Mouse (Mus musculus) forebrain, embryonic 13.5 days (tissue): ENCODE data around the gene Fam49a. TPM values are rescaled to one million over a fixed set of nuclear protein-coding genes. Genes with fewer than 3 reads are reported as not detected.

Experiments
- ATAC-seq: fragments of 200-750 bp; cut with Nextera tagmentation; 2 replicates; pipeline ENCODE4 v1.8.0; 2017
- H3K27ac ChIP-seq: fragments of 300-500 bp; sonication (generic); 2 replicates; pipeline ENCODE4 v1.5.1; 2015; ENCODE audit warnings: inconsistent platforms, mild to moderate bottlenecking, moderate library complexity
- H3K27me3 ChIP-seq: fragments of 300-500 bp; sonication (generic); 2 replicates; pipeline ENCODE4 v1.6.1; 2015; ENCODE audit warnings: mild to moderate bottlenecking, inconsistent platforms
- H3K36me3 ChIP-seq: fragments of 300-500 bp; sonication (generic); 2 replicates; pipeline ENCODE4 v1.6.1; 2015; ENCODE audit warnings: mild to moderate bottlenecking, inconsistent platforms; ENCODE audit not compliant: poor library complexity, severe bottlenecking
- H3K4me1 ChIP-seq: fragments of 300-500 bp; sonication (generic); 2 replicates; pipeline ENCODE4 v1.6.1; 2015; ENCODE audit warnings: inconsistent platforms
- H3K4me2 ChIP-seq: fragments of 300-500 bp; sonication (generic); 2 replicates; pipeline ENCODE4 v1.6.1; 2015; ENCODE audit warnings: inconsistent platforms, mild to moderate bottlenecking, moderate library complexity
- H3K4me3 ChIP-seq: fragments of 300-500 bp; sonication (generic); 2 replicates; pipeline ENCODE4 v1.5.1; 2015; ENCODE audit warnings: mild to moderate bottlenecking, inconsistent platforms
- H3K9ac ChIP-seq: fragments of 300-500 bp; sonication (generic); 2 replicates; pipeline ENCODE4 v1.6.1; 2015; ENCODE audit warnings: mild to moderate bottlenecking, inconsistent platforms
- H3K9me3 ChIP-seq: fragments of 300-500 bp; sonication (generic); replicated peaks from 2 replicates; pipeline ENCODE4 v1.6.1; 2016; ENCODE audit warnings: inconsistent platforms
- WGBS: fragments of 180-500 bp; shearing (Covaris S2); methylation state at CpG from one replicate; pipeline ENCODE4 v1.1.7; 2015; 5-methylcytosine and 5-hydroxymethylcytosine counted together
- polyA plus RNA-seq: library from polyadenylated mRNA; unstranded; fragments of >200 nt; fragmentation: Nextera tagmentation; extraction: Ambion mirVana; gene quantifications from 2 replicates; pipeline ENCODE4 v1.2.1, GENCODE M21; 2015

Fam49a gene
- polyA plus RNA-seq, 1 experiment from 2014 or later: 55.0 TPM

DNA sequence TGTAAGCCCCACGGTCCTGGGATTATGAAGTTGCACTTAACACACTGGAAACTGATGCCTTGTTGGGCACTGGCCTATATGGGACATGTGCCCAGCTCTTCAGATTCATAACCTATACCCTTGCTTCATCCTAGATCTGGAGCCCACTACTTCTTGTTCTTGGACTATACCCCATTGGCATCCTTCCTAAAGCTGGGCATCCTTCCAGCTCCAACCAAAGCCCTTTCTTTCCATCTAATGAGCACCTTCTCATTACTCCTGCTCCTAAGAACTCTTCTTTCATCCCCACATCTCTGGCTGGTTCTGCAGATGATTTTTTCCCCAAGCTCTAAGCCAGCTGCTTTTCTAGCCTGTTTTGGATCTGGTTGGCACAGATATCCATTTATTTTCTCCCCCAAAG is 127.3 kb downstream of the Fam49a start:
- WGBS: 74% methylated on average over 1 of the region's 1 CpGs

DNA sequence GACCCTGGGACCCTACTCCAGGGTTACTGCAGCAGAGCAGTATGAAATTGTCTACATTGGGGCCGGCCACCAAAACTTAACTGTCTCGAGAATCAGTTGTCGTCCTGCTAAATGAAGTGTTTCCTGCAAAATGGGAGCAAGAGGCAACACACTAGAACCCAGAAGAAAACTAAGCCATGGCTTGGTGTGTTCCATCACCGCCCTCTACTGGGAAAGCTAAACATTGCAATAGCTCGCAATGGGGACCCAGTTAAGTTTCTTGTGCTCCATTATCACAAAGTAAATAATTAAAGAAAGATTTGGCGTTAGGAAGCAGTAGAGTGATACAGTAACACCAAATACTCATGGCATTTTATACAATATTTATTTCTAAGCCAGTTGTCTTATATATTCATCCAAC is 134.3 kb downstream of the Fam49a start:
- H3K36me3 ChIP-seq: no peaks in the 10 kb centered on the region
- no peaks in the 10 kb centered on the region for H3K27me3 ChIP-seq
- H3K4me1 ChIP-seq: peaks cover 4% of the 10 kb centered on the region
- WGBS: 38% methylated on average over 6 of the region's 6 CpGs
- no peak for ATAC-seq
- no peak overlapping the region for H3K9ac ChIP-seq
- no peak overlapping the region for H3K4me2 ChIP-seq
- no peak overlapping the region for H3K4me3 ChIP-seq
- H3K27ac ChIP-seq: no peak overlapping the region
- no peaks in the 10 kb centered on the region for H3K9me3 ChIP-seq

More for the DNA sequence above, 127.3 kb downstream of the Fam49a start:
- H3K4me1 ChIP-seq: peaks cover 4% of the 10 kb centered on the region
- H3K27ac ChIP-seq: no peak overlapping the region
- no peaks in the 10 kb centered on the region for H3K36me3 ChIP-seq
- no peak overlapping the region for H3K4me3 ChIP-seq
- no peak for ATAC-seq
- H3K9me3 ChIP-seq: no peaks in the 10 kb centered on the region
- H3K27me3 ChIP-seq: no peaks in the 10 kb centered on the region
- H3K9ac ChIP-seq: no peak overlapping the region
- H3K4me2 ChIP-seq: no peak overlapping the region

DNA sequence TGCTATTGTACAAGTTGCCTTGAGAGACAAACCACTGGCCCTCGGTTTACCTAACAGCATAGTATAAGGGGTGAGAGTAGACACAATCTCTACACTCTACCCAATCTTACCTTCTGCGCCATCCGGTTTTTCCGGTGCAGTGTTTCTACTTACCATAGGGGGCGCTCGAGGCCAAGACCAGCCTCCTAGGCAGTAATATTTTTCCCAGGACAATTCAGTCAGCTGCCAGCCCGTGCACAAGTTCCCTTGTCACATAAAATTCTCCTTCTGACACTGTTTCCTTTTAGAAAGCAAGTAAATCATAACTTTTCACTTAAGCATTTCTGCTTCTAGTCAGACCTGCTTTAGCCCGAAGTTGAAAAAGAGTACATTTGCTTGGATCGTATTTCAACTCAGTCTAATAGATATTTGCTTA is 139.1 kb downstream of the Fam49a start:
- Histone ChIP-seq H3K4me1 (no peaks in the 10 kb centered on the region), H3K27me3 (no peaks in the 10 kb centered on the region), H3K4me2 (peak overlapping the region; percentile 35), H3K4me3 (no peak overlapping the region), H3K27ac (no peak overlapping the region), H3K36me3 (no peaks in the 10 kb centered on the region), H3K9me3 (no peaks in the 10 kb centered on the region), H3K9ac (no peak overlapping the region)
- WGBS: 54% methylated on average over 9 of the region's 9 CpGs
- peak; percentile 63 for ATAC-seq

- no peak overlapping the region for H3K9ac ChIP-seq
- WGBS: 50% methylated on average over 15 of the region's 15 CpGs
- no peak overlapping the region for H3K4me3 ChIP-seq
- H3K9me3 ChIP-seq: no peaks in the 10 kb centered on the region
- ATAC-seq: peak; percentile 70
- no peaks in the 10 kb centered on the region for H3K4me1 ChIP-seq
- H3K27me3 ChIP-seq: no peaks in the 10 kb centered on the region
- H3K36me3 ChIP-seq: no peaks in the 10 kb centered on the region
- H3K27ac ChIP-seq: no peak overlapping the region
- peak overlapping the region; percentile 35 for H3K4me2 ChIP-seq
Measured at GRCm38 (mm10) chr12:12401504-12401903, 139.6 kb downstream of the Fam49a start.

DNA sequence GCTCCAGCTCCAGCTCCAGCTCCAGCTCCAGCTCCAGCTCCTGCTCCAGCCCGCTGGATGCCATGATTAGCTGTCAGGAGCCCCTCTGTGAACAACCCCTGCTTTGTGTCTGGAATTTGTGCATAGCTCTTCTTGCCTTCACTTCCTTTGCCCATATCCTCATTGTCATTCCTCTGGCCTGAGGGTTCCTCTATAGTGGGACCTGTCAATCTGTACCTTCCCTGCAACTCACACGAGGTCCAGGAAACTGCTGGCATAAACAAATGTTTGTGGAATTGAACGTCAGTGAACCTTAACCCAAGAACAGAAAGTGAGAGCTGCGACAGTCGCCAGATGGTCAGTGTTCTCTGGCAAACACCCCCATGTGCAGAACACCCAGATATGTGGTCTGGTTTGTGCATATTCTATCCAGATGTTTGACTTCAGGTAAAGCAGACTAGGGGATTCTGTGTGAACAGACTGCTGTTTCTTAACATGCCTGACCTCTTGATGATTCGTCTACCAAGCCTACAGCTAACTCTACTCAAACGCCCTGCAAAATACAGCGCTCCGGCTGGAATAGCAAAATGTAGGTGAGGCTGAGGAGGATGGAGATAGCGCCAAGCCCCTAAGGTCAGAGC is 143.7 kb downstream of the Fam49a start:
- Histone ChIP-seq H3K27me3 (no peaks in the 10 kb centered on the region), H3K4me2 (no peak overlapping the region), H3K9me3 (no peaks in the 10 kb centered on the region), H3K9ac (no peak overlapping the region), H3K4me1 (no peaks in the 10 kb centered on the region), H3K4me3 (no peak overlapping the region), H3K27ac (no peak overlapping the region), H3K36me3 (no peaks in the 10 kb centered on the region)
- 61% methylated on average over 10 of the region's 10 CpGs for WGBS
- ATAC-seq: no peak

DNA sequence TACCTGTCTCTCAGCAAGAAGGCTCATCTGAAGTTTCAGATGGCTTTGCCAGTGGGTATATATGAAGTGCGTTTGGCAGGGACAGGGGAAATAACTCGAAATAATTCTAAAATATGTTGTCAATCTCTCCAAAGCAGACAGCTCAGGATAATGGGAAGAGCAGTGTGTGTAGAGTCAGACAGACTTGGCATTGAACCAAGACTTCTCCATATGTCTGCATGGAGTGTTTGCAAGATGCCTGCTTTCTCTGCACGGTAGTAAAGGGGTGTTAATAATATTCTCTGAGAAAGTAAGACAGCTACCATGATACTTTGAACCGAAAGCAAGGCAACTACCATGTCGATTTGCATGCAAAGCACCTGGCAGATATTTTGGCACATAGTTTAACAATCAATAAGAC is 147.1 kb downstream of the Fam49a start:
- 70% methylated on average over 5 of the region's 5 CpGs for WGBS
- Histone ChIP-seq H3K27me3 (no peaks in the 10 kb centered on the region), H3K4me2 (no peak overlapping the region), H3K9ac (no peak overlapping the region), H3K9me3 (no peaks in the 10 kb centered on the region), H3K4me1 (no peaks in the 10 kb centered on the region), H3K27ac (peak overlapping the region; percentile 40; the same call in 1 of the 2 replicates), H3K4me3 (no peak overlapping the region), H3K36me3 (no peaks in the 10 kb centered on the region)
- ATAC-seq: peak; percentile 92

DNA sequence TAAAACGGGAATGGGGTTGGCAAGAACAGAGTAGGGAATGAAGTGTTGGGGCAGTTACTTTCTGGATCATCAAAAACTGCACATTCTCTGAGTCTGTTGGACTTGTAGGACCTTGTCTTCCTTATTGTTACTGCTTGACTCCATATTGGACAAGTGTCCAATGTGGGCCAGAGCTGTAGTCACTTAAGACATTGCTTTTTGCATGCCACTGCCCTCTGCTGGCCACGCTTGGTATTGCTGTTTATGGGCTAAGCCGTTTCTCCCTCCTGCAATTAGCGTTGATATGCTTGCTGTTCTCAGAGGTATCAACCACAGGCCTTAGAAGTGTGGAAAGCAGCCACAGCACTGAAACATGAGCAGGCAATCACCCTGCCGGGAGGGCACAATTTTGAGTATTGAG is 150.7 kb downstream of the Fam49a start:
- 33% methylated on average over 5 of the region's 5 CpGs for WGBS
- H3K4me1 ChIP-seq: no peaks in the 10 kb centered on the region
- no peaks in the 10 kb centered on the region for H3K9me3 ChIP-seq
- no peaks in the 10 kb centered on the region for H3K36me3 ChIP-seq
- no peak overlapping the region for H3K4me3 ChIP-seq
- peak; percentile 31; the same call in 1 of the 2 replicates for ATAC-seq
- no peak overlapping the region for H3K9ac ChIP-seq
- no peak overlapping the region for H3K4me2 ChIP-seq
- no peaks in the 10 kb centered on the region for H3K27me3 ChIP-seq
- no peak overlapping the region for H3K27ac ChIP-seq

DNA sequence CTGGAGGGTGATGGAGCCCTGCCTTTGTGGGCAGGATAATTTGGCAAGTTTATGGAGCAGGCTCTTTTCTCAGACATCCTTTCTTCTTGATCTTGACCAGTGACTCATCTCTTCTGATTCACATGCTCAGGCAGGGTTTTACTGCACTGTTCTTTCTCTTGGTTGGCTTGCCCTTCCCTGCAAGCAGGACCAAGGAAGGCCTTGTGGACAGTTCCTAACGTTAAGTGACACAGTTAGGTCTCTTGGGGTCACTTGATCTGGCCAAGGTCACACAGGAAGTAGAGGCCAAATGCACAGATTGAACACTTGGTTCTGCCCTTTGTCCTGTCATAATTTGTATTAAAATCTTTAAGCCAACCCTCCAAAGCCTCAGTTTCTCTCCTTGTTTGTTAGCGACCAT is 158.5 kb downstream of the Fam49a start:
- WGBS: 10% methylated on average over 2 of the region's 2 CpGs
- no peaks in the 10 kb centered on the region for H3K27me3 ChIP-seq
- ATAC-seq: no peak; the same call in 1 of the 2 replicates
- no peaks in the 10 kb centered on the region for H3K36me3 ChIP-seq
- no peaks in the 10 kb centered on the region for H3K9me3 ChIP-seq
- peak overlapping the region; percentile 65; the same call in 1 of the 2 replicates for H3K27ac ChIP-seq
- no peak overlapping the region for H3K9ac ChIP-seq
- H3K4me3 ChIP-seq: no peak overlapping the region
- H3K4me2 ChIP-seq: no peak overlapping the region
- peaks cover 11% of the 10 kb centered on the region for H3K4me1 ChIP-seq

- peak overlapping the region; percentile 78 for H3K9ac ChIP-seq
- H3K4me2 ChIP-seq: peak overlapping the region; percentile 61
- no peaks in the 10 kb centered on the region for H3K9me3 ChIP-seq
- H3K27me3 ChIP-seq: no peaks in the 10 kb centered on the region
- 10% methylated on average over 25 of the region's 25 CpGs for WGBS
- peak overlapping the region; percentile 65 for H3K27ac ChIP-seq
- ATAC-seq: peak; percentile 97
- peak overlapping the region; percentile 39 for H3K4me3 ChIP-seq
- H3K36me3 ChIP-seq: no peaks in the 10 kb centered on the region
- peaks cover 11% of the 10 kb centered on the region for H3K4me1 ChIP-seq
Measured at GRCm38 (mm10) chr12:12420841-12421579, 159.1 kb downstream of the Fam49a start.

GRCm38 (mm10) chr12:12421580-12421878 is 159.6 kb downstream of the Fam49a start:
- Histone ChIP-seq H3K9me3 (no peaks in the 10 kb centered on the region), H3K36me3 (no peaks in the 10 kb centered on the region), H3K4me1 (peaks cover 11% of the 10 kb centered on the region), H3K4me3 (no peak overlapping the region), H3K4me2 (no peak overlapping the region), H3K27me3 (no peaks in the 10 kb centered on the region), H3K9ac (no peak overlapping the region), H3K27ac (no peak overlapping the region)
- ATAC-seq: peak; percentile 7; the same call in 1 of the 2 replicates
- 89% methylated on average over 8 of the region's 8 CpGs for WGBS

DNA sequence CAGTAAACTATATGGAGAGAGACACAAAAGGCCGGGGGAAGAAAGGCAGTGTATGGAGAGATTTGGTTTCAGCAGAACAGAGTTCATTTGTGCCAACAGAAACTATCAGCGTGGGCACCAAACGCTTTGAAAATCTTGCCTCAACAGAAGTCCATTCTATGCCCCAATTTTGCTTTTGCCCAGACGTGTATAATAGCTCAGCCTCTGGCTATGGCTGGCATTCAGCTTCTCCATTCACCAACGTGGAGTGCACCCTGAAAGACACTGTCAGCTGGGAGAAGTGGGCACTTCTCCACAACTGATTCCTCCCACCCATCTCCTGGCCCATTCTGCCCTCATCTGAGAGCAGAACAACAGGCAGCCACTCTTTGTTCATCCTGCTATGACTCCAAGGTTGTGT is 163.2 kb downstream of the Fam49a start:
- no peaks in the 10 kb centered on the region for H3K36me3 ChIP-seq
- no peak overlapping the region for H3K4me2 ChIP-seq
- H3K9me3 ChIP-seq: no peaks in the 10 kb centered on the region
- ATAC-seq: no peak
- H3K4me3 ChIP-seq: no peak overlapping the region
- no peaks in the 10 kb centered on the region for H3K27me3 ChIP-seq
- 47% methylated on average over 5 of the region's 5 CpGs for WGBS
- H3K4me1 ChIP-seq: peaks cover 11% of the 10 kb centered on the region
- no peak overlapping the region for H3K9ac ChIP-seq
- no peak overlapping the region for H3K27ac ChIP-seq

- Histone ChIP-seq H3K27me3 (no peaks in the 10 kb centered on the region), H3K4me3 (no peak overlapping the region), H3K27ac (no peak overlapping the region), H3K36me3 (no peaks in the 10 kb centered on the region), H3K9me3 (no peaks in the 10 kb centered on the region), H3K9ac (no peak overlapping the region), H3K4me2 (no peak overlapping the region), H3K4me1 (no peaks in the 10 kb centered on the region)
- ATAC-seq: no peak
- WGBS: 82% methylated on average over 1 of the region's 1 CpGs
Measured at GRCm38 (mm10) chr12:12427285-12427684, 165.3 kb downstream of the Fam49a start.
